Mouse (Mus musculus) small intestine, adult 2 months (tissue): ENCODE measurements at regions not wholly inside any gene's neighbourhood (a gene's known extent, or its start where the extent isn't known, plus 50 kb on each side); places are given as distances from the start of the nearest gene placed in this dataset.

Experiments
- CTCF ChIP-seq: fragments of 200-500 bp; IDR thresholded peaks from 2 replicates; pipeline ENCODE4 v1.5.1; 2012; ENCODE audit warnings: low read depth, mild to moderate bottlenecking, control low read depth, inconsistent platforms, low read length, moderate library complexity, mixed read lengths; ENCODE audit not compliant: insufficient replicate concordance, insufficient read length; ENCODE audit errors: extremely low read depth
- POLR2A ChIP-seq: fragments of 200-500 bp; IDR thresholded peaks from 2 replicates; pipeline ENCODE4 v1.6.1; 2012; ENCODE audit warnings: low read depth, mild to moderate bottlenecking, control low read depth, inconsistent platforms, low read length, moderate library complexity

- TF ChIP-seq CTCF (no peak), POLR2A (no peak)
These were observed 306.9 kb upstream of the 4930412O13Rik start for GRCm38 (mm10) chr2:9574196-9574595.
